Mouse (Mus musculus) liver, embryonic 14.5 days (tissue): Measurements from ENCODE around the gene Pip5k1b. TPM values are rescaled to one million over a fixed set of nuclear protein-coding genes. Genes with fewer than 3 reads are reported as not detected.

Experiments used
- ATAC-seq: fragments of 200-750 bp; cut with Nextera tagmentation; 2 replicates; pipeline ENCODE4 v1.8.0; 2017; ENCODE audit warnings: moderate number of reproducible peaks, mild to moderate bottlenecking, moderate library complexity; ENCODE audit not compliant: insufficient read depth
- DNase-seq, 3 experiments: peaks; one replicate each; pipeline ENCODE4 v3.0.0-alpha.2; 2012 to 2013; ENCODE audit warnings: low read depth in 3 of 3, low spot score in 3 of 3
- H3K27ac ChIP-seq: fragments of 300-500 bp; sonication (generic); 2 replicates; pipeline ENCODE4 v1.5.1; 2014; ENCODE audit warnings: moderate library complexity, mild to moderate bottlenecking, control low read depth, inconsistent platforms
- H3K27me3 ChIP-seq: fragments of 300-500 bp; sonication (generic); 2 replicates; pipeline ENCODE4 v1.6.1; 2014; ENCODE audit warnings: mild to moderate bottlenecking, low read length, moderate library complexity; ENCODE audit not compliant: control insufficient read depth, insufficient read depth
- H3K36me3 ChIP-seq: fragments of 300-500 bp; sonication (generic); replicated peaks from 2 replicates; pipeline ENCODE4 v1.6.1; 2014; ENCODE audit warnings: low read depth; ENCODE audit not compliant: control insufficient read depth, insufficient read depth
- H3K4me1 ChIP-seq, 2 experiments: fragments of 200-500 bp in 1 of 2; fragments of 300-500 bp in 1 of 2; sonication (generic) in 1 of 2; replicated peaks; 2 replicates each; pipeline ENCODE4 v1.6.1; 2012 to 2014; ENCODE audit warnings: antibody characterized with exemption in 1 of 2, inconsistent platforms in 1 of 2, low read length in 1 of 2; ENCODE audit not compliant: control insufficient read depth in 2 of 2, insufficient read depth in 2 of 2
- H3K4me2 ChIP-seq: fragments of 300-500 bp; sonication (generic); 2 replicates; pipeline ENCODE4 v1.6.1; 2014; ENCODE audit warnings: low read depth, mild to moderate bottlenecking, control low read depth, moderate library complexity
- H3K4me3 ChIP-seq, 2 experiments: fragments of 200-500 bp in 1 of 2; fragments of 300-500 bp in 1 of 2; sonication (generic) in 1 of 2; 2 replicates each; pipeline ENCODE4 v1.5.1; 2012 to 2014; ENCODE audit warnings: low read depth in 2 of 2, low read length in 2 of 2, mild to moderate bottlenecking in 2 of 2, control low read depth in 1 of 2, inconsistent platforms in 1 of 2, moderate library complexity in 1 of 2; ENCODE audit not compliant: insufficient read depth in 1 of 2
- H3K9ac ChIP-seq: fragments of 300-500 bp; sonication (generic); replicated peaks from 2 replicates; pipeline ENCODE4 v1.6.1; 2014; ENCODE audit warnings: mild to moderate bottlenecking, control low read depth, moderate library complexity
- H3K9me3 ChIP-seq: fragments of 300-500 bp; sonication (generic); 2 replicates; pipeline ENCODE4 v1.6.1; 2016; ENCODE audit warnings: low read length, mixed read lengths; ENCODE audit not compliant: control insufficient read depth
- CTCF ChIP-seq: IDR thresholded peaks from 2 replicates; pipeline ENCODE4 v1.5.1; 2016; ENCODE audit warnings: antibody characterized with exemption, low read depth, control low read depth
- EP300 ChIP-seq: IDR thresholded peaks from 2 replicates; pipeline ENCODE4 v1.6.1; 2016; ENCODE audit warnings: antibody characterized with exemption, low read depth
- WGBS: fragments of 180-500 bp; shearing (Covaris S2); extraction: QIAGEN DNeasy Blood & Tissue Kit; methylation state at CpG from one replicate; pipeline ENCODE4 v1.1.7; 2014; ENCODE audit not compliant: insufficient replicate concordance; 5-methylcytosine and 5-hydroxymethylcytosine counted together
- polyA plus RNA-seq, 2 experiments: library from polyadenylated mRNA; depleted of rRNA in 1 of 2; stranded (reverse) in 1 of 2; unstranded in 1 of 2; fragments of >200 nt; fragmentation: Nextera tagmentation in 1 of 2; extraction: Ambion mirVana in 1 of 2; gene quantifications; 2 replicates each; pipeline versions ENCODE4 v1.2.1 to v1.2.3; 2012 to 2014

Pip5k1b gene
- polyA plus RNA-seq, 2 experiments = 8.1 to 10.8 TPM

DNA sequence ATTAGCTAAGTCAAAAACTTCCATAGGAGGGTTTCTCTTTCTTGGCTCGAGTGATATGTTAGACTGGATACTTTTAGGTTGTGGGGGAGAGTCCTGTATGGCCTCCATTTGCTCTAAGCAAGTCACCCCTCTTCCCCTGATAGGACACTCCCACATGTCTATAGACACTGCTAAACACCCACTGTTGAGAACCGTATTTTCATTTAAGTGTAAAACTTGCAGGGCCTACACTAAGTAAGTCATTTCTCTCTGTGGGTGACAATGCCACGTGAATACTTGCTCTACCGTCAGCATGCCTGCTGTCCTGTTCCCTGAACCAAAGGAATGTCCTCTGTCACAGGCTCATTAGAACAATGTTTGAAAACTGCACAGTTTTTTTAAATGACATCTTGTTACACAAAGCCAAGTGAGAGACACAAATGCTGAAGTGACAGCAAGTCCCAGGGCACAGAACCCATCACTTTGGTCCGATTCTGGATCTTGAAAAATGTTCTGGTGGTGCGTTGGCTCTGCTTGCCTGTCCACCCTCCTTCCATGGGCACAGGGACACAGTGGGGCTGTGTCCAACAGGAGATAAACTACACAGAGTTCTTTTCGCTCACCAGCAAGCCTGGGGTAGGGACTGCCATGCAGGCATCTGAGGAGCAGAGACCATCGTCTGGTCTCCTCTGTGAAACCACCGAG, 138.6 kb downstream of the Pip5k1b start:
- no peak for ATAC-seq
- Histone ChIP-seq H3K4me3 (no peak overlapping the region), H3K9me3 (no peaks in the 10 kb centered on the region), H3K36me3 (no peaks in the 10 kb centered on the region), H3K4me2 (no peak overlapping the region), H3K4me1 (0 out of 4 replicates have a peak, but pooled peaks cover 0 to 2% of the 10 kb centered on the region in 2 experiments), H3K27ac (no peak overlapping the region), H3K27me3 (no peaks in the 10 kb centered on the region), H3K9ac (no peak overlapping the region)
- TF ChIP-seq CTCF (no peak), EP300 (no peak)
- DNase-seq = no peak
- 74% methylated on average over 9 of the region's 9 CpGs for WGBS

DNA sequence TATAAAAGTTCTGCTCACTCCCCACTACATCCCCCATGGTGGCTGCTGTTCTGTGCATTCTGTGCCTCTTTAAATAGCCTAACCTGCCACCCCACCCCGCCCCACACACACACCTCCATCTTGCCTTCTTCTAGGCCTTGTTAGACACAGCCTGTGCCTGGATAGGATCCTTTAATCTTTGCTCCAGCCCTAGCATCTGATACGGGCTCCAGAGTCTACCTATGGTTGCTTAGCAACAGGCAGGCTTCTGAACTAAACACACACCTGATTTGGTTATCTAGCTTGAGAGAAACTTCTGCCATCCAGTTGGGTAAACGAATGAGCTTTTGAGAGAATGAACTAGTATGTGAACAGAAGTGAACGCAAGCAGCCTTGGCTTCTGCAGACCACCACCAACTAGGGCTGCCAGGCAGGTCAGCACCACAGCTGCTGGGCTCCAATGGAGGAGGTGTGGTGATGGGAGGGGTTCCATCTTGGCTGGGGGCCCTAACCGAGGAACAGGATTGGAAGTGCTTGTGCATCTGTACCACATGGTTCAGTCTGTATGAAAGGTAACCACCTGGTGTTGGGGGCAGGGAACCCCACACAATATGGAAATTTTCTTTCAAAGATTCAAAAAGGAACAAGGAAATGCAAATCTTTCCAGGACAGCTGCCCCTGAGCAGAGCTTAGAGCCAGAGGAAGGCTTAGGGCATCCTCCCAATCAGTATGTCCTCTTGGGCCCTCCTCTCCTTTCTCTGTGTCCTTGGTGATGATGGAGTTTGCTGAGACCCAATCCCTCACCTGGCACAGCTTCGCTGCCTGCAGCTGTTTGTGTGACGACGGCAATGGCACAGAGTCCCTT, 139.7 kb downstream of the Pip5k1b start:
- no peak for TF ChIP-seq EP300
- no peak for TF ChIP-seq CTCF
- H3K9ac ChIP-seq = no peak overlapping the region
- no peak for DNase-seq
- no peak overlapping the region for H3K27ac ChIP-seq
- 73% methylated on average over 8 of the region's 8 CpGs for WGBS
- H3K4me3 ChIP-seq = no peak overlapping the region
- no peaks in the 10 kb centered on the region for H3K27me3 ChIP-seq
- 0 out of 4 replicates have a peak, but pooled peaks cover 0 to 2% of the 10 kb centered on the region in 2 experiments for H3K4me1 ChIP-seq
- no peak for ATAC-seq
- H3K9me3 ChIP-seq = no peaks in the 10 kb centered on the region
- H3K4me2 ChIP-seq = no peak overlapping the region
- no peaks in the 10 kb centered on the region for H3K36me3 ChIP-seq

DNA sequence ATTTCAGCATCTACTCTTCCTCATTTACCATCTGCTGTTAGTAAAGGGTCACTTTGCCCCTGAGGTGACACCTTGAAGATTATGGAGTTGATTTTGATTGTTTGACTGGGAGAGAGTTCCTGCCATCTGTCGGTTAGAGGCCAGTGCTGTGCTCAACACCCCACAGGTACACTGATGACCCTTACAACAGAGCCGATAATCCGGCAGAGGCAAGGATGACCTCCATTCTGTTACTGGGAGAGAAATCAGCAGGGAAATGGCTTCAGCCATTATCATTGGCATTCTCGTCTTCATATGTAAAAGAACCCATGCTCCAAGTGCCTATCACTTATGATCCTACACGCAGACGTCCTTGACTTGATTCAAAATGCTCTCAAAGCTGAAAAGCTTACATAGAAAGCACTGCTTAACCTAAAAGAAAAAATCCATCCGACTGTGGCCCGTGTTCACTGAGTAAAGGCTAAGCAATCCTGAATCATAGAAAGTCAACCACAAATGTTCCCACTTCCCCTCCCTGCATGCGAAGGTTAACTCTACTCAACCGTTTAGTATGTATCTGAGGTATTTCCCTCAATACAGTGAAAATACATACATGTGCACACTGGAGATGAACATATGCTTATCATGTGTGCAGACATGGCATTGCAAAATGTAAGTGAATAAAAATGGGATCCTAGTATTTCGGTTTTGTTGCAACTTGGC, 146.7 kb downstream of the Pip5k1b start:
- no peaks in the 10 kb centered on the region for H3K4me1 ChIP-seq
- WGBS = 78% methylated on average over 11 of the region's 11 CpGs

DNA sequence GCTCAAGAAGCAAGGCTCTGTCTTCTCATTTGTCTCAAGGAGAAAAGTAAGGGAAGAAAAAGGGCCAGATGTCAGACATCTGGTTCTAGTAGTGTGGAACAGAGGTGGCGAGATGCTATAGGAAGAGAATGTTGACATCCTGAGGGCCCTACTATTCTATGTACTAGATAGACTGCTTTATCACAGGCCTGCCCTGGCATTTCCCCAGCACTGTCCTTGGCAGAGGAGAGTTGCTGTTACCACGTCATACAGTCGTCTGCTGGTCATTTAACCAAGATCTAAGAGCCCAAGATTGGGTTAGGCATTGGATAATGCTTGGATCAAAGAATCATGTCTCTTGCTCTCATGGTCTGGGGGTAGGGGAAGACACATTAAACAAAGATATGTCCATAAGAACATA, 151.0 kb downstream of the Pip5k1b start:
- no peak overlapping the region for H3K4me2 ChIP-seq
- 73% methylated on average over 3 of the region's 3 CpGs for WGBS
- H3K4me1 ChIP-seq = no peaks in the 10 kb centered on the region
- TF ChIP-seq CTCF (no peak), EP300 (no peak)
- no peaks in the 10 kb centered on the region for H3K9me3 ChIP-seq
- no peak overlapping the region for H3K27ac ChIP-seq
- no peak overlapping the region for H3K4me3 ChIP-seq
- no peaks in the 10 kb centered on the region for H3K36me3 ChIP-seq
- DNase-seq (no peak), ATAC-seq (no peak)
- H3K27me3 ChIP-seq = no peaks in the 10 kb centered on the region
- H3K9ac ChIP-seq = no peak overlapping the region

More for the DNA sequence above, 146.7 kb downstream of the Pip5k1b start:
- no peak overlapping the region for H3K4me2 ChIP-seq
- no peak overlapping the region for H3K9ac ChIP-seq
- no peak overlapping the region for H3K27ac ChIP-seq
- no peaks in the 10 kb centered on the region for H3K27me3 ChIP-seq
- no peak for TF ChIP-seq EP300
- TF ChIP-seq CTCF = no peak
- no peaks in the 10 kb centered on the region for H3K36me3 ChIP-seq
- no peak for DNase-seq
- H3K4me3 ChIP-seq = no peak overlapping the region
- no peaks in the 10 kb centered on the region for H3K9me3 ChIP-seq
- ATAC-seq = no peak

DNA sequence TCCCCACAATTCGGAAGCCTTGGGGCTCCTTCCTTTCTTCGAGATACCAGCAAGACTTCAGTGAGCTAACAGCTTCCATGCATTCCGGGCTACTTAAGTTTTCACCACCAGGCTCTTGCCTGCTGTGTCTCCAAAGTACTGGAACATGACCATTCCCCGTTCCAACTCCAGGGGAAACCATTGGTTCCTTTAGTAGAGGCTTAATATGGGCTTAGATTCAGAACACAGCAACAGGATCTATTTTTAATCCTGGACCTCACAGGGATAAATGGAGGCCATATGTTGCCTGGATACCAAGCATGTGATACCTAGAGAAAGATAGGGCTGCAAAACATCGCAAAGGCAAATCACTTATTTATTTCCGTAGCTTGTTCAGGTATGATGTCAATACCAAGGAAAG, 152.4 kb downstream of the Pip5k1b start:
- Histone ChIP-seq H3K4me3 (no peak overlapping the region), H3K4me2 (no peak overlapping the region), H3K27me3 (no peaks in the 10 kb centered on the region), H3K4me1 (no peaks in the 10 kb centered on the region), H3K9me3 (no peaks in the 10 kb centered on the region), H3K27ac (no peak overlapping the region), H3K36me3 (no peaks in the 10 kb centered on the region), H3K9ac (no peak overlapping the region)
- 81% methylated on average over 6 of the region's 6 CpGs for whole genome bisulfite sequencing
- TF ChIP-seq EP300 (no peak), CTCF (no peak)
- no peak for ATAC-seq
- DNase-seq = no peak
